Mouse (Mus musculus) adrenal gland, adult 18-20 months (tissue): ENCODE measurements around the gene Rela. TPM values are rescaled to one million over a fixed set of nuclear protein-coding genes. Genes with fewer than 3 reads are reported as not detected.

Source experiments
- DNase-seq, 2 experiments: peaks; one replicate each; pipeline ENCODE4 v3.0.0; 2021 to 2022; ENCODE audit warnings: low spot score in 2 of 2
- microRNA-seq, 2 experiments: library from miRNA; unstranded; fragments of <30 nt; microRNA quantifications; one replicate each; pipeline ENCODE4 v1.2.0; 2021; ENCODE audit warnings: borderline number of aligned reads in 2 of 2
- total RNA-seq, 2 experiments: library from RNA; stranded (reverse); gene quantifications; 1 replicate in 1 of 2; 2 replicates in 1 of 2; pipeline ENCODE4 v1.2.3; 2021

Gene Rela
- total RNA-seq, 2 experiments from 2014 or later, result 79.6 to 90.2 TPM

- no peak for DNase-seq
These were observed 55.7 kb downstream of the Rela start for GRCm38 (mm10) chr19:5692913-5693396.

GRCm38 (mm10) chr19:5693801-5694200 lies 56.5 kb downstream of the Rela start:
- DNase-seq, result no peak

- DNase-seq, result no peak
These were observed 58.7 kb downstream of the Rela start for GRCm38 (mm10) chr19:5695849-5696462.

Small RNAs within 50 kb of the gene (microRNA-seq; reads per million reads assigned to microRNA genes)
- gene Mir6987, result 0 to 0.95 reads per million in 2 experiments

Other genes starting within 250 kb of the Rela start
- gene Sart1, start 248.8 kb upstream of the Rela start, total RNA-seq, result 10 to 100 TPM; 79.8 to 85.0 TPM
- gene Tsga10ip, start 235.0 kb upstream of the Rela start, total RNA-seq, result under 1 TPM in 1 of 2 experiments, not detected in 1; 0.96 TPM
- gene Drap1, start 212.5 kb upstream of the Rela start, total RNA-seq, result 100 to 1,000 TPM; 266 to 283 TPM
- 10 to 100 TPM; 46.5 to 47.2 TPM for gene AI837181, start 212.3 kb upstream of the Rela start, total RNA-seq
- 1 to 10 TPM; 1.1 to 4.9 TPM for gene Fosl1, start 189.9 kb upstream of the Rela start, total RNA-seq
- 1 to 10 TPM; 6.4 TPM for gene Ccdc85b, start 179.6 kb upstream of the Rela start, total RNA-seq
- 10 to 100 TPM; 75.0 to 82.0 TPM for gene Fibp, start 176.9 kb upstream of the Rela start, total RNA-seq
- 1 to 10 TPM; 1.0 to 2.1 TPM for gene Ctsw, start 169.0 kb upstream of the Rela start, total RNA-seq
- gene Efemp2, start 163.5 kb upstream of the Rela start, total RNA-seq, result 10 to 100 TPM; 56.9 to 91.1 TPM
- gene Mus81, start 149.1 kb upstream of the Rela start, total RNA-seq, result 10 to 100 TPM; 25.1 to 35.8 TPM
- gene Cfl1, start 147.0 kb upstream of the Rela start, total RNA-seq, result 100 to 1,000 TPM; 689 to 693 TPM
- 1 to 10 TPM; 1.7 to 2.2 TPM for gene 1700020D05Rik, start 133.7 kb upstream of the Rela start, total RNA-seq
- gene Snx32, start 126.9 kb upstream of the Rela start, total RNA-seq, result 10 to 100 TPM; 12.3 to 12.4 TPM
- gene Ovol1, start 76.8 kb upstream of the Rela start, total RNA-seq, result not detected
- gene Ap5b1, start 69.5 kb upstream of the Rela start, total RNA-seq, result 1 to 10 TPM; 6.5 to 9.9 TPM
- gene Rnaseh2c, start 35.6 kb upstream of the Rela start, total RNA-seq, result 100 to 1,000 TPM; 108 to 113 TPM
- 10 to 100 TPM; 67.8 to 69.3 TPM for gene Kat5, start 27.2 kb upstream of the Rela start, total RNA-seq
- 10 to 100 TPM; 41.1 to 45.6 TPM for gene Sipa1, start 26.2 kb downstream of the Rela start, total RNA-seq
- gene Map3k11, start 51.3 kb downstream of the Rela start, total RNA-seq, result 10 to 100 TPM; 36.9 to 45.8 TPM
- 100 to 1,000 TPM in 1 of 2 experiments, 10 to 100 TPM in 1; 84.6 to 103 TPM for gene Pcnx3, start 51.4 kb downstream of the Rela start, total RNA-seq
- not detected for gene Kcnk7, start 66.9 kb downstream of the Rela start, total RNA-seq
- gene Ehbp1l1, start 88.8 kb downstream of the Rela start, total RNA-seq, result 10 to 100 TPM; 33.5 to 45.6 TPM
- gene Fam89b, start 92.2 kb downstream of the Rela start, total RNA-seq, result 10 to 100 TPM; 42.9 to 61.5 TPM
- gene Ltbp3, start 103.4 kb downstream of the Rela start, total RNA-seq, result 100 to 1,000 TPM; 241 to 252 TPM
- gene Scyl1, start 133.9 kb downstream of the Rela start, total RNA-seq, result 100 to 1,000 TPM in 1 of 2 experiments, 10 to 100 TPM in 1; 92.3 to 105 TPM
- 10 to 100 TPM; 21.1 to 42.8 TPM for gene Frmd8, start 237.8 kb downstream of the Rela start, total RNA-seq
- gene Slc25a45, start 240.3 kb downstream of the Rela start, total RNA-seq, result 10 to 100 TPM in 1 of 2 experiments, 1 to 10 TPM in 1; 4.9 to 19.0 TPM